Mouse (Mus musculus) liver, embryonic 15.5 days (tissue): ENCODE results near the gene Tmem56. TPM values are rescaled to one million over a fixed set of nuclear protein-coding genes. Genes with fewer than 3 reads are reported as not detected.

Experiments
- ATAC-seq: fragments of 200-750 bp; cut with Nextera tagmentation; 2 replicates; pipeline ENCODE4 v1.8.0; 2017; ENCODE audit warnings: moderate number of reproducible peaks, mild to moderate bottlenecking, moderate library complexity; ENCODE audit not compliant: insufficient read depth
- H3K27ac ChIP-seq: fragments of 300-500 bp; sonication (generic); replicated peaks from 2 replicates; pipeline ENCODE4 v1.5.1; 2015; ENCODE audit warnings: mild to moderate bottlenecking, inconsistent platforms
- H3K27me3 ChIP-seq: fragments of 300-500 bp; sonication (generic); 2 replicates; pipeline ENCODE4 v1.6.1; 2015; ENCODE audit warnings: mild to moderate bottlenecking, inconsistent platforms
- H3K36me3 ChIP-seq: fragments of 300-500 bp; sonication (generic); replicated peaks from 2 replicates; pipeline ENCODE4 v1.6.1; 2015; ENCODE audit warnings: moderate library complexity, mild to moderate bottlenecking, inconsistent platforms
- H3K4me1 ChIP-seq: fragments of 300-500 bp; sonication (generic); replicated peaks from 2 replicates; pipeline ENCODE4 v1.6.1; 2015; ENCODE audit warnings: inconsistent platforms
- H3K4me2 ChIP-seq: fragments of 300-500 bp; sonication (generic); 2 replicates; pipeline ENCODE4 v1.6.1; 2015; ENCODE audit warnings: moderate library complexity, mild to moderate bottlenecking, inconsistent platforms
- H3K4me3 ChIP-seq: fragments of 300-500 bp; sonication (generic); replicated peaks from 2 replicates; pipeline ENCODE4 v1.5.1; 2015; ENCODE audit warnings: mild to moderate bottlenecking, inconsistent platforms
- H3K9ac ChIP-seq: fragments of 300-500 bp; sonication (generic); 2 replicates; pipeline ENCODE4 v1.6.1; 2015; ENCODE audit warnings: moderate library complexity, mild to moderate bottlenecking, inconsistent platforms
- H3K9me3 ChIP-seq: fragments of 300-500 bp; sonication (generic); replicated peaks from 2 replicates; pipeline ENCODE4 v1.6.1; 2016; ENCODE audit warnings: inconsistent platforms
- WGBS: fragments of 180-500 bp; shearing (Covaris S2); methylation state at CpG from one replicate; pipeline ENCODE4 v1.1.7; 2015; ENCODE audit warnings: mixed read lengths; ENCODE audit not compliant: insufficient replicate concordance; 5-methylcytosine and 5-hydroxymethylcytosine counted together
- polyA plus RNA-seq: library from polyadenylated mRNA; unstranded; fragments of >200 nt; fragmentation: Nextera tagmentation; extraction: Ambion mirVana; gene quantifications from 2 replicates; pipeline ENCODE4 v1.2.1, GENCODE M21; 2015

Tmem56 gene
- polyA plus RNA-seq, 1 experiment from 2014 or later, result 14.9 TPM

GRCm38 (mm10) chr3:121279679-121280078, 3.2 kb downstream of the Tmem56 start:
- H3K4me3 ChIP-seq, result no peak overlapping the region
- H3K36me3 ChIP-seq, result no peaks in the 10 kb centered on the region
- no peak overlapping the region for H3K9ac ChIP-seq
- H3K27me3 ChIP-seq, result no peaks in the 10 kb centered on the region
- H3K4me1 ChIP-seq, result peaks cover 17% of the 10 kb centered on the region
- H3K9me3 ChIP-seq, result no peaks in the 10 kb centered on the region
- peak; percentile 75; the same call in 1 of the 2 replicates for ATAC-seq
- H3K27ac ChIP-seq, result no peak overlapping the region
- no peak overlapping the region for H3K4me2 ChIP-seq
- WGBS, result 80% methylated on average over 14 of the region's 14 CpGs

DNA sequence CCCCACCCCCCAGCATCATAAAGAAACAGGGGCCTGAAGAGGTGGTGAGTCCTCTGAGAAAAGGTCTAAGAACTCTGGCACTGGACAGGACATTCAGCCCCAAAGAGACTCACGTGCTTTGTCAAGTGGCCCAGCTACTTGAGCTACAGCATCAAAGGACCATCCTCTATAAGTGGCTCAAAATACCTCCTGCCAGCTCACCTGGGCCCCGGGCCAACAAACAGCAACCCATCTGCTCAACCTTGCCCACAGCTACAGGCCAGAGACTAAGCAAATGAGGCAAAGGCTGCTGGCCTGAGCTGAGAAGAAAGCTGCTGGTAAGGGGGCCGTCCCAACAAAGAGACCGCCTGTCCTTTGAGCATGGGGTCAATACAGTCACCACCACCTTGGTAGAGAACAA, 5.3 kb downstream of the Tmem56 start:
- Histone ChIP-seq H3K27ac (no peak overlapping the region), H3K36me3 (no peaks in the 10 kb centered on the region), H3K4me3 (no peak overlapping the region), H3K9ac (no peak overlapping the region), H3K9me3 (no peaks in the 10 kb centered on the region), H3K4me2 (no peak overlapping the region), H3K27me3 (no peaks in the 10 kb centered on the region), H3K4me1 (peaks cover 17% of the 10 kb centered on the region)
- WGBS, result 75% methylated on average over 4 of the region's 4 CpGs
- no peak for ATAC-seq

GRCm38 (mm10) chr3:121277009-121277408, 5.9 kb downstream of the Tmem56 start:
- no peak for ATAC-seq
- Histone ChIP-seq H3K9ac (no peak overlapping the region), H3K27me3 (no peaks in the 10 kb centered on the region), H3K4me2 (no peak overlapping the region), H3K27ac (no peak overlapping the region), H3K4me1 (peaks cover 17% of the 10 kb centered on the region), H3K36me3 (no peaks in the 10 kb centered on the region), H3K9me3 (no peaks in the 10 kb centered on the region), H3K4me3 (no peak overlapping the region)
- WGBS, result 70% methylated on average over 4 of the region's 4 CpGs

GRCm38 (mm10) chr3:121274010-121274409, 8.9 kb downstream of the Tmem56 start:
- Histone ChIP-seq H3K27me3 (no peaks in the 10 kb centered on the region), H3K4me1 (peaks cover 13% of the 10 kb centered on the region), H3K4me3 (no peak overlapping the region), H3K9me3 (no peaks in the 10 kb centered on the region), H3K36me3 (no peaks in the 10 kb centered on the region), H3K27ac (no peak overlapping the region), H3K4me2 (no peak overlapping the region), H3K9ac (no peak overlapping the region)
- WGBS, result 71% methylated on average over 2 of the region's 2 CpGs
- no peak for ATAC-seq

GRCm38 (mm10) chr3:121272577-121272976, 10.3 kb downstream of the Tmem56 start:
- H3K4me2 ChIP-seq, result no peak overlapping the region
- no peaks in the 10 kb centered on the region for H3K9me3 ChIP-seq
- no peak for ATAC-seq
- WGBS, result 64% methylated on average over 2 of the region's 2 CpGs
- H3K9ac ChIP-seq, result no peak overlapping the region
- H3K36me3 ChIP-seq, result no peaks in the 10 kb centered on the region
- no peak overlapping the region for H3K4me3 ChIP-seq
- H3K27me3 ChIP-seq, result no peaks in the 10 kb centered on the region
- H3K4me1 ChIP-seq, result peaks cover 21% of the 10 kb centered on the region
- no peak overlapping the region for H3K27ac ChIP-seq

GRCm38 (mm10) chr3:121267283-121267682, 15.6 kb downstream of the Tmem56 start:
- Histone ChIP-seq H3K9me3 (no peaks in the 10 kb centered on the region), H3K4me3 (0 out of 2 replicates have a peak overlapping the region, but pooled peaks have one; percentile 2), H3K4me1 (peaks cover 64% of the 10 kb centered on the region), H3K4me2 (peak overlapping the region; percentile 60), H3K27me3 (peaks cover 3% of the 10 kb centered on the region), H3K9ac (peak overlapping the region; percentile 43), H3K27ac (peak overlapping the region; percentile 89), H3K36me3 (no peaks in the 10 kb centered on the region)
- WGBS, result 35% methylated on average over 5 of the region's 5 CpGs
- ATAC-seq, result peak; percentile 39

DNA sequence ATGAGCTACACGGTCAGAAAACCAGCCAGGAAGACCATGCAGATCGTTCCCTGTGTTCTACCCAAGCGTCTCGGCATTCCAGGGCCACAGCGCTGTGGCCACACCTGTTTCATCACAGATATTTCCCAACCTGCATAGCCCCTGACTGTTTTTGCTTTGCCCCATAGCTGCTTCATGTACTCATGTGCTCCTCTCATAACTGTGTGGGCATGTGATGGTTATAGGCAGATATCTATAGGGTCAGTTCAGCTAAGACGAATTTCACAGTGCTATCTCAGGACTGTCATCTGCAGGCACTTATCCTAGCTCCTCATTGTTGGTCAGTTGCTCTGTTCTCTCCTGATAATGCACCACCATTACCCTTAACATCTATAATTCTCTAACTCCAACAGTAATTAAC, 18.7 kb downstream of the Tmem56 start:
- ATAC-seq, result peak; percentile 53
- Histone ChIP-seq H3K36me3 (0 out of 2 replicates have a peak, but pooled peaks cover 6% of the 10 kb centered on the region), H3K4me3 (peak overlapping the region; percentile 80; the same call in 1 of the 2 replicates), H3K27me3 (peaks cover 11% of the 10 kb centered on the region), H3K4me2 (peak overlapping the region; percentile 96), H3K27ac (peak overlapping the region; percentile 91), H3K9ac (peak overlapping the region; percentile 32; the same call in 1 of the 2 replicates), H3K9me3 (no peaks in the 10 kb centered on the region), H3K4me1 (peaks cover 86% of the 10 kb centered on the region)
- 9% methylated on average over 6 of the region's 6 CpGs for whole genome bisulfite sequencing

DNA sequence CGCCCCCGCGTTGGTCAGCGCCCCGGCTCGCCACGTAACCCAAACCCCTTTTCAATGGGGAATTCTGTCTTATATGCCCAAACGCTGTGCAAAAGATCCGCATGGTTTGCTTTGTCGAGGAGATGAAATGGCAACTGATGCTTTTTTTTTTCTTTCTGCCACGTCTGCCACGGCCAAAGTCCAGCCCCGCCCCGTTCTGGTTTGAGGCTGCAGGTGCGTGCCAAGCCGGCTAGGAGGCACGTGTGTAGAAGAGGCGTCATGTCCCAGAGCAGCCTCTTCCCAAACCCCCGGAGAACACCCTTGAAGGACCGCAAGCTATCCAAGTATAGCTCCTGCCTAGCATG, 19.7 kb downstream of the Tmem56 start:
- peak; percentile 37; the same call in 1 of the 2 replicates for ATAC-seq
- peak overlapping the region; percentile 80 for H3K4me3 ChIP-seq
- H3K36me3 ChIP-seq, result peaks cover 11% of the 10 kb centered on the region; the same call in 1 of the 2 replicates
- 1% methylated on average over 20 of the region's 20 CpGs for WGBS
- H3K4me1 ChIP-seq, result peaks cover 87% of the 10 kb centered on the region
- H3K4me2 ChIP-seq, result peak overlapping the region; percentile 96
- peak overlapping the region; percentile 91 for H3K27ac ChIP-seq
- no peaks in the 10 kb centered on the region for H3K9me3 ChIP-seq
- peak overlapping the region; percentile 95 for H3K9ac ChIP-seq
- H3K27me3 ChIP-seq, result peaks cover 11% of the 10 kb centered on the region

- Histone ChIP-seq H3K27me3 (peaks cover 11% of the 10 kb centered on the region), H3K4me2 (peak overlapping the region; percentile 96), H3K4me1 (peaks cover 85% of the 10 kb centered on the region), H3K9me3 (no peaks in the 10 kb centered on the region), H3K36me3 (peaks cover 13% of the 10 kb centered on the region; the same call in 1 of the 2 replicates), H3K4me3 (peak overlapping the region; percentile 80), H3K27ac (peak overlapping the region; percentile 91), H3K9ac (peak overlapping the region; percentile 95)
- under 1% methylated on average over 97 of the region's 97 CpGs for WGBS
- ATAC-seq, result peak; percentile 78
These were observed 20.2 kb downstream of the Tmem56 start for GRCm38 (mm10) chr3:121262521-121263204.

DNA sequence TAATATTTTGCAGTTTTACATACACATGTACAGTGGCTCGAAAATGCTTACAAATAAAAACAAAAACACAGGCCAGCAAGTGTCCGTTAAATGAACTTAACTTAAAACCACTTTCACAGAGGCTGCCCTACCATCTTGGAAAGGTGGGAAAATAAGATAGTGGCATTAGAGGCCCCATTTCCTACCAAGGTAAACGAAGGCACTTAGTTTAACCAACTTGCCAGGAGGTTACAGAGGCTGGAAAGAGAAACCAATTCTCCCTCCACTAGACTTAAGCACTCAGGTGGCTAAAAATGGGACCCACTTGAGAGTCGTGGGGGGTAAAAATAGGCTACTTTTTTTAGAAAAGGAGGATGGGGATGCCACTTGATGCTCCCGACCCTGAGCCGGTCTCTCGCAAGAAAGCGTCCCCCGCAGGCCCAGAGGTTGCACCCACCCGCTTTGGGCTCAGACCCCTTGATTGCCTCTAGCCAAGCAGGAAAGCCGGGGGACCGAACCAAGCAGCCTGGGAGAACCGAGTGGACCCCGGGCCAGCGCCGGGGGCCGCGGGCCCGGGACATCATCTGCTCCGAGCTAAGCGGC, 20.9 kb downstream of the Tmem56 start:
- H3K27ac ChIP-seq, result peak overlapping the region; percentile 91
- H3K9ac ChIP-seq, result peak overlapping the region; percentile 95
- peak overlapping the region; percentile 80 for H3K4me3 ChIP-seq
- 5% methylated on average over 21 of the region's 21 CpGs for WGBS
- peak overlapping the region; percentile 96 for H3K4me2 ChIP-seq
- H3K36me3 ChIP-seq, result peaks cover 15% of the 10 kb centered on the region; the same call in 1 of the 2 replicates
- no peaks in the 10 kb centered on the region for H3K9me3 ChIP-seq
- peaks cover 11% of the 10 kb centered on the region for H3K27me3 ChIP-seq
- H3K4me1 ChIP-seq, result peaks cover 82% of the 10 kb centered on the region
- ATAC-seq, result 0 out of 2 replicates have a peak, but pooled peaks have one; percentile 10

- H3K4me2 ChIP-seq, result peak overlapping the region; percentile 96
- peak overlapping the region; percentile 87 for H3K27ac ChIP-seq
- WGBS, result 33% methylated on average over 7 of the region's 7 CpGs
- ATAC-seq, result no peak
- peaks cover 80% of the 10 kb centered on the region for H3K4me1 ChIP-seq
- H3K27me3 ChIP-seq, result peaks cover 11% of the 10 kb centered on the region
- H3K9me3 ChIP-seq, result no peaks in the 10 kb centered on the region
- peaks cover 20% of the 10 kb centered on the region for H3K36me3 ChIP-seq
- peak overlapping the region; percentile 57 for H3K9ac ChIP-seq
- peak overlapping the region; percentile 80 for H3K4me3 ChIP-seq
These were observed 21.6 kb downstream of the Tmem56 start for GRCm38 (mm10) chr3:121261251-121261650.
